Mouse (Mus musculus): ENCODE measurements at regions not wholly inside any gene's neighbourhood (a gene's known extent, or its start where the extent isn't known, plus 50 kb on each side); places are given as distances from the start of the nearest gene placed in this dataset.
"Not testable (repeated sequence)": the region's sequence is repeated elsewhere in the genome, so short reads cannot be mapped to it uniquely, and the experiment has no call there.

DNA sequence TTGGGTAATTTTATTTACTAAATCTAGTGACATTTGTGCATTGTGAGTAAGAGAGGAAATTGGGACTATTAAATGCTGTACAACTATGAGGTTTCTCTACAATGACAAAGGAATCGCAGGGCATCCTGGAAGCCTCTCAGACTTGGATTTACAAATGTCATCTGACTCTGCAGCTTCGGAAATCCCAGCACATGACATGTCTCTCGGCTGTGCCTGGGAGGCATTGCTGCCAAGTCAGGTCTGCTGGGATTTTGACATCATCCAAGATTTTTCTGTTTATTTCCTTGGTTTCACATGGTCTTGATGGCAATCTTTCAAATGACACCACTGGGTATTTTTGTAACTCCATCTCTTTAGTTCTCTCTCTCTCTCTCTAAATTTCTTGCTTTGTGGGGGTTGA, 99.4 kb upstream of the Hivep1 start:
- Histone ChIP-seq H3K4me1 (ENCODE audit: control insufficient read depth, insufficient read depth, low read length) (no peaks in the 10 kb centered on the region), H3K9ac (ENCODE audit: low read length) (no peak overlapping the region), H3K36me3 (ENCODE audit: control insufficient read depth, insufficient read depth, low read length) (no peaks in the 10 kb centered on the region), H3K4me2 (ENCODE audit: low read depth, severe bottlenecking) (no peak overlapping the region), H3K27ac (replicated peaks; ENCODE audit: low read depth, low read length) (no peak overlapping the region), H3K4me3 (ENCODE audit: low read depth, low read length) (no peak overlapping the region), H3K9me3 (ENCODE audit: control insufficient read depth, low read length) (no peaks in the 10 kb centered on the region), H3K27me3 (ENCODE audit: control insufficient read depth, insufficient read depth, low read length) (no peaks in the 10 kb centered on the region)
- WGBS = 79% methylated on average over 3 of the region's 3 CpGs
- ATAC-seq (ENCODE audit: insufficient number of reproducible peaks, low FRiP score, low TSS enrichment, low read depth) = no peak
- DNase-seq (ENCODE audit: low spot score) = no peak

DNA sequence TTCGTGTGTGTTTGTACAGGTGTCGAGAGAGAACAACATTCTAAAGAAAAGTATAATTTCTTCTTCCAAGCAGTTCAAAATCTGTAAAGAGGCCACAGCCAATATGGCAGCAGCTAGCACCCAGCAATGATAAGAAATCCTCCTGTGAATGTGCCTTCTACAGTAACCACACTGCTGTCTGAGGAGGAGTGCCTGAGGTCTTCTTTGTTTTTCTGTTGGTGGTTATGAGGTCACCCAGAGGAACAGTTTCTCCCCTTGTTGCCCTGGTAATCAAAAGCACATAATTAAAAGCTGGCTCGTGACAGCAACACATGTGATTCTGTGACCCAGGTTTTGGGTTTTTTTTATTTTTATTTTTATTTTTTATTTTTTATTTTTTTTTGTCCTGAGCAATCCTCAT, 100.8 kb upstream of the Adtrp start:
- no peak for ATAC-seq (ENCODE audit: insufficient number of reproducible peaks, low FRiP score, low TSS enrichment, low read depth)
- no peaks in the 10 kb centered on the region for H3K27me3 ChIP-seq (ENCODE audit: control insufficient read depth, insufficient read depth, low read length)
- no peaks in the 10 kb centered on the region for H3K9me3 ChIP-seq (ENCODE audit: control insufficient read depth, low read length)
- WGBS = 85% methylated on average over 3 of the region's 3 CpGs
- no peak overlapping the region for H3K27ac ChIP-seq (replicated peaks; ENCODE audit: low read depth, low read length)
- no peak overlapping the region for H3K4me3 ChIP-seq (ENCODE audit: low read depth, low read length)
- H3K4me1 ChIP-seq (ENCODE audit: control insufficient read depth, insufficient read depth, low read length) = no peaks in the 10 kb centered on the region
- DNase-seq (ENCODE audit: low spot score) = no peak
- no peaks in the 10 kb centered on the region for H3K36me3 ChIP-seq (ENCODE audit: control insufficient read depth, insufficient read depth, low read length)
- H3K4me2 ChIP-seq (ENCODE audit: low read depth, severe bottlenecking) = no peak overlapping the region
- H3K9ac ChIP-seq (ENCODE audit: low read length) = no peak overlapping the region

GRCm38 (mm10) chr13:41932313-41933100, 85.0 kb upstream of the Adtrp start:
- ATAC-seq (ENCODE audit: insufficient number of reproducible peaks, low FRiP score, low TSS enrichment, low read depth) = no peak

GRCm38 (mm10) chr13:41929768-41930167, 82.3 kb upstream of the Adtrp start:
- no peaks in the 10 kb centered on the region for H3K36me3 ChIP-seq (ENCODE audit: control insufficient read depth, insufficient read depth, low read length)
- no peak for DNase-seq (ENCODE audit: low spot score)
- no peak overlapping the region for H3K4me2 ChIP-seq (ENCODE audit: low read depth, severe bottlenecking)
- WGBS = 97% methylated on average over 1 of the region's 1 CpGs
- no peak overlapping the region for H3K9ac ChIP-seq (ENCODE audit: low read length)
- ATAC-seq (ENCODE audit: insufficient number of reproducible peaks, low FRiP score, low TSS enrichment, low read depth) = no peak
- no peak overlapping the region for H3K4me3 ChIP-seq (ENCODE audit: low read depth, low read length)
- H3K4me1 ChIP-seq (ENCODE audit: control insufficient read depth, insufficient read depth, low read length) = no peaks in the 10 kb centered on the region
- H3K27ac ChIP-seq (replicated peaks; ENCODE audit: low read depth, low read length) = no peak overlapping the region
- no peaks in the 10 kb centered on the region for H3K27me3 ChIP-seq (ENCODE audit: control insufficient read depth, insufficient read depth, low read length)
- H3K9me3 ChIP-seq (ENCODE audit: control insufficient read depth, low read length) = no peaks in the 10 kb centered on the region

More at GRCm38 (mm10) chr13:41932313-41933100, 85.0 kb upstream of the Adtrp start:
- Histone ChIP-seq H3K36me3 (ENCODE audit: control insufficient read depth, insufficient read depth, low read length) (no peaks in the 10 kb centered on the region), H3K4me1 (ENCODE audit: control insufficient read depth, insufficient read depth, low read length) (no peaks in the 10 kb centered on the region), H3K27ac (replicated peaks; ENCODE audit: low read depth, low read length) (no peak overlapping the region), H3K9ac (ENCODE audit: low read length) (no peak overlapping the region), H3K4me3 (ENCODE audit: low read depth, low read length) (no peak overlapping the region), H3K27me3 (ENCODE audit: control insufficient read depth, insufficient read depth, low read length) (no peaks in the 10 kb centered on the region), H3K9me3 (ENCODE audit: control insufficient read depth, low read length) (no peaks in the 10 kb centered on the region), H3K4me2 (ENCODE audit: low read depth, severe bottlenecking) (no peak overlapping the region)
- DNase-seq (ENCODE audit: low spot score) = no peak
- 82% methylated on average over 12 of the region's 12 CpGs for WGBS

DNA sequence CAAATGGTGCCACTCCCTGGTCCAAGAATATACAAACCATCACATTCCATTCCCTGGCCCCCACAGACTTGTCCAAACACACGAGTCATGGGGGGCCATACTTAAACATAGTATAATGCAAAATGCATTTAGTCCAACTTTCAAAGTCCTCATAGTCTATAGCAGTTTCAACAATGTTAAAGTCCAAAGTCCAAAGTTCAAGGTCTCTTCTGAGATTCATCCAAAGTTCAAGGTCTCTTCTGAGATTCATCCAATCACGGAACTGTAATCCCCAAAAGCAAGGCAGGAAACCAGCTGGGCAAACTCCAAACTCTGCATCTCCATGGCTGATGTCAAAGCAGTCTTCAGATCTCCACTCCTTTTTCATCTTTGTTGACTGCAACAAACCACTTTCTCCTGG, 78.4 kb upstream of the Adtrp start:
- DNase-seq (ENCODE audit: low spot score); H3K4me3 ChIP-seq (ENCODE audit: low read depth, low read length); H3K4me2 ChIP-seq (ENCODE audit: low read depth, severe bottlenecking); H3K27me3 ChIP-seq (ENCODE audit: control insufficient read depth, insufficient read depth, low read length); H3K4me1 ChIP-seq (ENCODE audit: control insufficient read depth, insufficient read depth, low read length); H3K9ac ChIP-seq (ENCODE audit: low read length); H3K36me3 ChIP-seq (ENCODE audit: control insufficient read depth, insufficient read depth, low read length); ATAC-seq (ENCODE audit: insufficient number of reproducible peaks, low FRiP score, low TSS enrichment, low read depth); H3K27ac ChIP-seq (replicated peaks; ENCODE audit: low read depth, low read length); H3K9me3 ChIP-seq (ENCODE audit: control insufficient read depth, low read length): not testable (repeated sequence)
- WGBS = 82% methylated on average over 2 of the region's 2 CpGs

- Histone ChIP-seq H3K27me3 (ENCODE audit: control insufficient read depth, insufficient read depth, low read length) (no peaks in the 10 kb centered on the region), H3K4me1 (ENCODE audit: control insufficient read depth, insufficient read depth, low read length) (no peaks in the 10 kb centered on the region), H3K4me2 (ENCODE audit: low read depth, severe bottlenecking) (no peak overlapping the region), H3K27ac (replicated peaks; ENCODE audit: low read depth, low read length) (no peak overlapping the region), H3K9me3 (ENCODE audit: control insufficient read depth, low read length) (no peaks in the 10 kb centered on the region), H3K4me3 (ENCODE audit: low read depth, low read length) (no peak overlapping the region), H3K36me3 (ENCODE audit: control insufficient read depth, insufficient read depth, low read length) (no peaks in the 10 kb centered on the region), H3K9ac (ENCODE audit: low read length) (no peak overlapping the region)
- ATAC-seq (ENCODE audit: insufficient number of reproducible peaks, low FRiP score, low TSS enrichment, low read depth) = no peak
- 47% methylated on average over 2 of the region's 2 CpGs for WGBS
- no peak for DNase-seq (ENCODE audit: low spot score)
Observed at GRCm38 (mm10) chr13:41925211-41925610, 77.7 kb upstream of the Adtrp start.

- no peaks in the 10 kb centered on the region for H3K27me3 ChIP-seq (ENCODE audit: control insufficient read depth, insufficient read depth, low read length)
- no peaks in the 10 kb centered on the region for H3K36me3 ChIP-seq (ENCODE audit: control insufficient read depth, insufficient read depth, low read length)
- H3K4me2 ChIP-seq (ENCODE audit: low read depth, severe bottlenecking) = no peak overlapping the region
- no peak overlapping the region for H3K4me3 ChIP-seq (ENCODE audit: low read depth, low read length)
- H3K9ac ChIP-seq (ENCODE audit: low read length) = no peak overlapping the region
- ATAC-seq (ENCODE audit: insufficient number of reproducible peaks, low FRiP score, low TSS enrichment, low read depth) (no peak), DNase-seq (ENCODE audit: low spot score) (no peak)
- H3K4me1 ChIP-seq (ENCODE audit: control insufficient read depth, insufficient read depth, low read length) = no peaks in the 10 kb centered on the region
- no peaks in the 10 kb centered on the region for H3K9me3 ChIP-seq (ENCODE audit: control insufficient read depth, low read length)
- WGBS = 60% methylated on average over 6 of the region's 6 CpGs
- H3K27ac ChIP-seq (replicated peaks; ENCODE audit: low read depth, low read length) = no peak overlapping the region
Observed at GRCm38 (mm10) chr13:41921178-41921577, 73.7 kb upstream of the Adtrp start.

DNA sequence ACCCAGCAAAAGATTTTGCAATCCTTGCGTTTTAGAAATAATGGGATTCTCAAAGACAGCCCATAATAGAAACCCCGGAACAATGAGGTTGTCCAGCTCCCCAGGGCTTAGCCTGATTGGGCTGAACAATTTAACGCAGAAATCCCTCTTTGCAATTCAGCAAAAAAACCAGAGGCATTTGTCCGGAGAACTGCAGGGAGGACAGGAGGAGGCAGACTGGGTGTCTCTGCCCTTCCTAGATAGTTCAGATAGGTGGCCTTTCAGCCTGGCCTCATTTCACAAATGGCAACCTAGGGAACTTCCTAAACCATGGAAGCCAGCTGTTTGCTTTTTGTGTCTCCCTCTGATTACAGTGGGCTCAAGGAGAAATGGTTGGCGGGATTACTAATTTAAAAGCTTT, 71.0 kb upstream of the Adtrp start:
- no peak for ATAC-seq (ENCODE audit: insufficient number of reproducible peaks, low FRiP score, low TSS enrichment, low read depth)
- 62% methylated on average over 5 of the region's 5 CpGs for WGBS
- H3K4me3 ChIP-seq (ENCODE audit: low read depth, low read length) = no peak overlapping the region

DNA sequence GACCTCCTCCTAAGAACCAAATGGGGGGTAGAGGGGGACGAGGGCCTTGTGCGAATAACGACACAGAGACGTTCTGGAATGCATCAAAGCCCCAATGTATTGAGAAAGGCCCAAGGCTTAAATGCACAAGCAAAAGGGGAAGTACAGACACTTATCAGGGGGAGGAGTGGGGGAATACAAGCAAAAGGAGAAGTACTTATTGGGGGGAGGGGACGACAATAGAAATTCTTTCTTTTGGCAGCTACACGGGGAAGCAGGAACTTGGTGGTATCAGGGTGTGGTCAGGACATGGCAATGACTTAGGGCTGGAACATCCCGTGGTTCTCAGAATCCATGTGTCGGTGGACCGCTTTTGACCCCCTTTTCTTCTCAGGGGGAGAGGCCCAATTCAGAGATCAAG, 68.3 kb upstream of the Adtrp start:
- not testable (repeated sequence) for H3K9me3 ChIP-seq (ENCODE audit: control insufficient read depth, low read length); H3K27ac ChIP-seq (replicated peaks; ENCODE audit: low read depth, low read length); H3K4me2 ChIP-seq (ENCODE audit: low read depth, severe bottlenecking); H3K27me3 ChIP-seq (ENCODE audit: control insufficient read depth, insufficient read depth, low read length); H3K9ac ChIP-seq (ENCODE audit: low read length); ATAC-seq (ENCODE audit: insufficient number of reproducible peaks, low FRiP score, low TSS enrichment, low read depth); H3K4me3 ChIP-seq (ENCODE audit: low read depth, low read length); H3K4me1 ChIP-seq (ENCODE audit: control insufficient read depth, insufficient read depth, low read length); DNase-seq (ENCODE audit: low spot score); H3K36me3 ChIP-seq (ENCODE audit: control insufficient read depth, insufficient read depth, low read length)
- 92% methylated on average over 9 of the region's 9 CpGs for WGBS

More for the DNA sequence above, 71.0 kb upstream of the Adtrp start:
- no peak overlapping the region for H3K9ac ChIP-seq (ENCODE audit: low read length)
- no peaks in the 10 kb centered on the region for H3K27me3 ChIP-seq (ENCODE audit: control insufficient read depth, insufficient read depth, low read length)
- no peaks in the 10 kb centered on the region for H3K9me3 ChIP-seq (ENCODE audit: control insufficient read depth, low read length)
- H3K4me1 ChIP-seq (ENCODE audit: control insufficient read depth, insufficient read depth, low read length) = no peaks in the 10 kb centered on the region
- H3K36me3 ChIP-seq (ENCODE audit: control insufficient read depth, insufficient read depth, low read length) = no peaks in the 10 kb centered on the region
- DNase-seq (ENCODE audit: low spot score) = no peak
- H3K27ac ChIP-seq (replicated peaks; ENCODE audit: low read depth, low read length) = no peak overlapping the region
- no peak overlapping the region for H3K4me2 ChIP-seq (ENCODE audit: low read depth, severe bottlenecking)
